Mouse (Mus musculus) limb, embryonic 13.5 days (tissue): ENCODE data around the gene Lama1. TPM values are rescaled to one million over a fixed set of nuclear protein-coding genes. Genes with fewer than 3 reads are reported as not detected.
"Not testable (repeated sequence)": the region's sequence is repeated elsewhere in the genome, so short reads cannot be mapped to it uniquely, and the experiment has no call there.

Experiments used
- ATAC-seq: fragments of 200-750 bp; cut with Nextera tagmentation; 2 replicates; pipeline ENCODE4 v1.8.0; 2017; ENCODE audit warnings: low read depth, moderate number of reproducible peaks, moderate TSS enrichment; ENCODE audit not compliant: low FRiP score
- H3K27ac ChIP-seq: fragments of 300-500 bp; sonication (generic); 2 replicates; pipeline ENCODE4 v1.5.1; 2015; ENCODE audit warnings: inconsistent platforms, mild to moderate bottlenecking, moderate library complexity
- H3K27me3 ChIP-seq: fragments of 300-500 bp; sonication (generic); 2 replicates; pipeline ENCODE4 v1.6.1; 2015; ENCODE audit warnings: mild to moderate bottlenecking, inconsistent platforms
- H3K36me3 ChIP-seq: fragments of 300-500 bp; sonication (generic); 2 replicates; pipeline ENCODE4 v1.6.1; 2015; ENCODE audit warnings: inconsistent platforms, mild to moderate bottlenecking, moderate library complexity
- H3K4me1 ChIP-seq: fragments of 300-500 bp; sonication (generic); 2 replicates; pipeline ENCODE4 v1.6.1; 2015; ENCODE audit warnings: inconsistent platforms
- H3K4me2 ChIP-seq: fragments of 300-500 bp; sonication (generic); replicated peaks from 2 replicates; pipeline ENCODE4 v1.6.1; 2015; ENCODE audit warnings: inconsistent platforms, mild to moderate bottlenecking, moderate library complexity
- H3K4me3 ChIP-seq: fragments of 300-500 bp; sonication (generic); 2 replicates; pipeline ENCODE4 v1.5.1; 2015; ENCODE audit warnings: moderate library complexity, mild to moderate bottlenecking, inconsistent platforms
- H3K9ac ChIP-seq: fragments of 300-500 bp; sonication (generic); 2 replicates; pipeline ENCODE4 v1.6.1; 2015; ENCODE audit warnings: mild to moderate bottlenecking, inconsistent platforms
- H3K9me3 ChIP-seq: fragments of 300-500 bp; sonication (generic); 2 replicates; pipeline ENCODE4 v1.6.1; 2016; ENCODE audit warnings: inconsistent platforms
- WGBS: fragments of 180-500 bp; shearing (Covaris S2); methylation state at CpG from one replicate; pipeline ENCODE4 v1.1.7; 2015; 5-methylcytosine and 5-hydroxymethylcytosine counted together
- polyA plus RNA-seq: library from polyadenylated mRNA; unstranded; fragments of >200 nt; fragmentation: Nextera tagmentation; extraction: Ambion mirVana; gene quantifications from 2 replicates; pipeline ENCODE4 v1.2.1, GENCODE M21; 2015

Lama1 gene
- polyA plus RNA-seq, 1 experiment from 2014 or later, result 2.8 TPM

DNA sequence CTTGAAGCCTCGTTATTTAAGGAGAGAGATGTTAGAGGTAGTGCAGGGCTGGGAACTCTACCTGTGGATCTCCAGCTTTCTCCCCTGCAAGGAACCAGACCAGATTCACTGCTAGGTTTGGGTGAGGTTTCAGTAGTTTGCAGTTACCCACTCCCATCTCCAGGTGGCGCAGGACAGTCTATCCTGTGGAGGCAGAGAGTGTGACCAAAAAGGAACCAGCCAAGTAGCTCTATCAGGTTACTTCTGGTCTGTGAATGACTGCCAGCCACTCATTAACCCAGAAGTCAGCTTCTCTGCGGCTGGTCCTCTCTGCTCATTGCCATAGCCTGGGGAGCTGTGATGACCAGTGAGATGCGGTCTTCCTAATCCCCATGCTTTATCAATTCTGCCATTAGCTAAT lies 82.8 kb downstream of the Lama1 start:
- Histone ChIP-seq H3K36me3 (no peaks in the 10 kb centered on the region), H3K27me3 (no peaks in the 10 kb centered on the region), H3K4me1 (no peaks in the 10 kb centered on the region), H3K4me2 (no peak overlapping the region), H3K4me3 (no peak overlapping the region), H3K27ac (no peak overlapping the region), H3K9ac (no peak overlapping the region), H3K9me3 (no peaks in the 10 kb centered on the region)
- WGBS, result 55% methylated on average over 4 of the region's 4 CpGs
- ATAC-seq, result peak; percentile 24; the same call in 1 of the 2 replicates

DNA sequence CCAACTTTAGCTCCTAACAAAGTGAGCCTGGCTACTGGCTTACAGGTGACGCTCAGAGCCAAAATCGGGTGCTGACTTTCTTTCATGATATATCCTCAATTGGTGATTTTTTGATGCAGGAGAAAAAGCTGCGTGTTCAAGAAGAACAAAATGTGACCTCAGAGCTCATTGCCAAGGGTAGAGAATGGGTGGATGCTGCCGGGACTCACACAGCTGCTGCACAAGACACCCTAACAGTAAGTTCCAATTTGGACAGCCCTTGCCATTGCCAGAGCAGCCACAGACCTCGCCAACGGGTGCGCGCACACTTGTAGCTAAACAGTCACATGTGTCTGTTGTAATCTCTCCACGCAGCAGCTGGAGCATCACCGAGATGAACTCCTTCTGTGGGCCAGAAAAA lies 94.0 kb downstream of the Lama1 start:
- 92% methylated on average over 10 of the region's 10 CpGs for WGBS
- ATAC-seq, result no peak
- H3K27ac ChIP-seq, result no peak overlapping the region
- no peaks in the 10 kb centered on the region for H3K9me3 ChIP-seq
- no peaks in the 10 kb centered on the region for H3K36me3 ChIP-seq
- H3K27me3 ChIP-seq, result no peaks in the 10 kb centered on the region
- no peaks in the 10 kb centered on the region for H3K4me1 ChIP-seq
- no peak overlapping the region for H3K4me2 ChIP-seq
- no peak overlapping the region for H3K4me3 ChIP-seq
- no peak overlapping the region for H3K9ac ChIP-seq

DNA sequence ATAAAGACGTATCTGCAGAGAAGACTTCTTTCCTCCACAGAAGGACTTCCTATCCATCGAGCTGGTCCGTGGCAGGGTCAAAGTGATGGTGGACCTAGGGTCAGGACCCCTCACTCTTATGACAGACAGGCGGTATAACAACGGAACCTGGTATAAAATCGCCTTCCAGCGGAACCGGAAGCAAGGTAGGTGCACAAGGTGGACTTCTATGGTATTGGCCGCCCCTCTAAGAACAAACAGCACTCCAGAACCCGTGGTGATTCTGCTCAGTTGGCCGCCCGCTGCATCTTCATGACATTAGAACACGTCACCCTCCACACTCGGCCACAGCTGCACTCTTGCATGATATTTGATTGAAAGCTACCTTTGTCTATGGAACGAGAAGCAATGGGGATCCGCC lies 112.1 kb downstream of the Lama1 start:
- ATAC-seq, result no peak
- Histone ChIP-seq H3K27me3 (no peaks in the 10 kb centered on the region), H3K4me1 (no peaks in the 10 kb centered on the region), H3K9ac (no peak overlapping the region), H3K4me2 (no peak overlapping the region), H3K36me3 (no peaks in the 10 kb centered on the region), H3K4me3 (no peak overlapping the region), H3K9me3 (no peaks in the 10 kb centered on the region), H3K27ac (no peak overlapping the region)
- WGBS, result 94% methylated on average over 16 of the region's 16 CpGs

DNA sequence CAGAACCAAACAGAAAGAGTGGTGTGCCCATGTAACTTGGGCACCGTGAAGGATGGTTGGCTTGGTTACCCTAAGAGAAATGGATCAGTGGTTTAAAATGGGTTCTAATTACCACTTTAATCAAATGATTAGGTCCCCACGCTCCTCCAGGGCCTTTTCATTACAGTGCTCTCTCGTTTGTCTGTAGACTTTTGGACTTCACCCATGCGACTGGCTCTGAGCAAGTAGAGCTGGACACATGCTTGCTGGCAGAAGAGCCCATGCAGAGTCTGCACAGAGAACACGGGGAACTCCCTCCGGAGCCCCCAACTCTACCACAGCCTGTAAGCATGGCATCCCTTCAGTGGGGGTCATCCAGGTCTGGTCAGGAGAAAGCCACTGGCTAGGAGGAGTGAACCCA lies 116.6 kb downstream of the Lama1 start:
- 90% methylated on average over 6 of the region's 6 CpGs for WGBS
- no peaks in the 10 kb centered on the region for H3K9me3 ChIP-seq
- no peak overlapping the region for H3K27ac ChIP-seq
- no peaks in the 10 kb centered on the region for H3K27me3 ChIP-seq
- no peak for ATAC-seq
- no peak overlapping the region for H3K4me3 ChIP-seq
- H3K4me2 ChIP-seq, result no peak overlapping the region
- H3K36me3 ChIP-seq, result peaks cover 4% of the 10 kb centered on the region; the same call in 1 of the 2 replicates
- no peaks in the 10 kb centered on the region for H3K4me1 ChIP-seq
- no peak overlapping the region for H3K9ac ChIP-seq

DNA sequence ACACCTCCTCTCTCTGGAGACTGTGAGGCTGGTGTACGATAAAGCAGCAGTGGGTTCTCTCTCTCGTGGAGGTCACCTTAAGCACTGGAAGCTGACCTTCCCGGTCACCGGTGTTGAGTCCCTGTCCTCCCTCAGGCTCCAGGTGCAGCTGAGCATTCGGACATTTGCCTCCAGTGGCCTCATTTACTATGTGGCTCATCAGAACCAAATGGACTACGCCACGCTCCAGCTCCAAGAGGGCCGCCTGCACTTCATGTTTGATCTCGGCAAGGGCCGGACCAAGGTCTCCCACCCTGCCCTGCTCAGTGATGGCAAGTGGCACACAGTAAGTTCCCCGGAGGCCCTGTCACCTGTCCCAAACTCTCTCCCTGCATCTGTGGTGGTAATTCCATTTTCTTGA lies 118.7 kb downstream of the Lama1 start:
- no peaks in the 10 kb centered on the region for H3K4me1 ChIP-seq
- no peaks in the 10 kb centered on the region for H3K9me3 ChIP-seq
- no peak for ATAC-seq
- no peak overlapping the region for H3K4me3 ChIP-seq
- H3K9ac ChIP-seq, result no peak overlapping the region
- WGBS, result 94% methylated on average over 11 of the region's 11 CpGs
- H3K36me3 ChIP-seq, result peaks cover 4% of the 10 kb centered on the region; the same call in 1 of the 2 replicates
- H3K27me3 ChIP-seq, result no peaks in the 10 kb centered on the region
- no peak overlapping the region for H3K4me2 ChIP-seq
- no peak overlapping the region for H3K27ac ChIP-seq

DNA sequence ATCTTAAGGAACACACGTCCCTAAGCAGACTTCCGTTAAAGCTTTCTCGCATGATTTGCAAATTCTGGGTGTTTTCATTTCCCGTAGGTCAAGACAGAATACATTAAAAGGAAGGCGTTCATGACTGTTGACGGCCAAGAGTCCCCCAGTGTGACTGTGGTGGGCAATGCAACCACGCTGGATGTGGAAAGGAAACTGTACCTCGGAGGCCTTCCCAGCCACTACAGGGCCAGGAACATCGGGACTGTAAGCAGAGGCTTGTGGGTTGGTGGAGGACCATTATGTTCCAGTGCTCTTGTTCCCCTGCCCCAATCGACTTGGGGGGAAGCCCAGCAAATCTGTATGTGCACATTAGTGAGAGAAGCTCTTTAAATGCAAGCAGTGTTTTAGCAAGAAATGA lies 119.9 kb downstream of the Lama1 start:
- WGBS, result 96% methylated on average over 10 of the region's 10 CpGs
- ATAC-seq, result no peak
- H3K36me3 ChIP-seq, result peaks cover 4% of the 10 kb centered on the region; the same call in 1 of the 2 replicates
- H3K4me3 ChIP-seq, result no peak overlapping the region
- no peak overlapping the region for H3K9ac ChIP-seq
- no peaks in the 10 kb centered on the region for H3K4me1 ChIP-seq
- no peak overlapping the region for H3K27ac ChIP-seq
- no peak overlapping the region for H3K4me2 ChIP-seq
- H3K27me3 ChIP-seq, result no peaks in the 10 kb centered on the region
- no peaks in the 10 kb centered on the region for H3K9me3 ChIP-seq

DNA sequence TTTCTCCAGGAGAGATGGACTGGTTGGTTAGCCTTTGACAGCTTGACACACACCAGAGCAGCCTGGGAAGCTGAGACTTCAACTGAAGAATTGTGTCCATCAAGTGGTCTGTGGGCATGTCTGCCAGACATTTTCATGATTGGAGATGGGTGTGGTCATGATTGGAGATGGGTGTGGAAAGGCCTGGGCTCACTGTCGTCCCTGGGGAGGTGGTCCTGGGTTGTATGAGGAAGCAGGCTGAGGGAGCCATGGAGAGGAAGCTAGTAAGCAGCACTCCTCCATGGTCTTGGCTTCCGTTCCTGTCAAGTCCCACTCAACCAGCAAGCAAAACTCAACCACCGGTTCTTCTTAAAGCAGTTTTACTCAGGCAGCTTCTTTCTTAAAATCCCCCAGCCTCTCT lies 130.4 kb downstream of the Lama1 start:
- no peaks in the 10 kb centered on the region for H3K36me3 ChIP-seq
- no peak overlapping the region for H3K4me3 ChIP-seq
- no peak overlapping the region for H3K27ac ChIP-seq
- H3K9me3 ChIP-seq, result peaks cover 12% of the 10 kb centered on the region
- ATAC-seq, result no peak
- no peaks in the 10 kb centered on the region for H3K27me3 ChIP-seq
- H3K4me1 ChIP-seq, result no peaks in the 10 kb centered on the region
- no peak overlapping the region for H3K9ac ChIP-seq
- H3K4me2 ChIP-seq, result no peak overlapping the region
- WGBS, result 89% methylated on average over 3 of the region's 3 CpGs

DNA sequence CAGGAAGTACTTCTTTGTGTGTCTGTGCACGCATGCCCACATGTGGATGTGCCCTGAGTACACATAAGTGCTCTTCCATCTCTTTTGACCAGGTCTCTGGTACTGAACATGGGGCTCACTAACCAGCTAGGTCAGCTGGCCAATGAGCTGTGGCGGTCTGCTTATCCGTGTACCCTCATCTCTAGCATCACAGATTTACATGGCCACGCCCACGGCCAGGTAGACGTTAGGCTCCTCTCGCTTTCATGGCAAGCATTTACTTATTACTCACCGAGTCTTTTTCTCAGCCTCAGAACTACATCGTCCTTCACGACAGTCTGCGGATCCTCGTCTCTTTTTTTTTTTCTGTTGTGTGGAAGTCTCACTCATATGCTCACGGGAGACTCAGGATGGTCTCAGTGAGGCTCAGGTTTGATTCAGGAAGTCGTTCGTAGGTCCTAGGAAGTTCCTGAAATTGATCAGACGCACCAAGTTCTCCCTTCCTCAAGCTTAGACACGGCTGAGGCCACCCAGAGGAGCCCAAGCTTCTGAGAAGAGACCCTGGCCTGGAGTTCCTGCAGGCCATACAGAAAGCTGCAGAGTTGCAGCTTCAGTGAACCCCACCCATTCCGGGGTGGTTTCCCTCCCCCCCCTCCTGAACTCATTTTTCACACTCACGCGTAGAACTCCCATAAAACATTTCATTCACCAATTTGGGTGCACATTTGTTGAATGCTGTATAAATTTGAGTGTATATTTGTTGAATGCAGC lies 139.3 kb downstream of the Lama1 start:
- Histone ChIP-seq H3K9me3 (peaks cover 20% of the 10 kb centered on the region), H3K9ac (no peak overlapping the region), H3K4me2 (no peak overlapping the region), H3K27me3 (no peaks in the 10 kb centered on the region), H3K4me3 (no peak overlapping the region), H3K36me3 (peaks cover 16% of the 10 kb centered on the region), H3K4me1 (no peaks in the 10 kb centered on the region), H3K27ac (no peak overlapping the region)
- no peak for ATAC-seq
- WGBS, result 96% methylated on average over 20 of the region's 20 CpGs

DNA sequence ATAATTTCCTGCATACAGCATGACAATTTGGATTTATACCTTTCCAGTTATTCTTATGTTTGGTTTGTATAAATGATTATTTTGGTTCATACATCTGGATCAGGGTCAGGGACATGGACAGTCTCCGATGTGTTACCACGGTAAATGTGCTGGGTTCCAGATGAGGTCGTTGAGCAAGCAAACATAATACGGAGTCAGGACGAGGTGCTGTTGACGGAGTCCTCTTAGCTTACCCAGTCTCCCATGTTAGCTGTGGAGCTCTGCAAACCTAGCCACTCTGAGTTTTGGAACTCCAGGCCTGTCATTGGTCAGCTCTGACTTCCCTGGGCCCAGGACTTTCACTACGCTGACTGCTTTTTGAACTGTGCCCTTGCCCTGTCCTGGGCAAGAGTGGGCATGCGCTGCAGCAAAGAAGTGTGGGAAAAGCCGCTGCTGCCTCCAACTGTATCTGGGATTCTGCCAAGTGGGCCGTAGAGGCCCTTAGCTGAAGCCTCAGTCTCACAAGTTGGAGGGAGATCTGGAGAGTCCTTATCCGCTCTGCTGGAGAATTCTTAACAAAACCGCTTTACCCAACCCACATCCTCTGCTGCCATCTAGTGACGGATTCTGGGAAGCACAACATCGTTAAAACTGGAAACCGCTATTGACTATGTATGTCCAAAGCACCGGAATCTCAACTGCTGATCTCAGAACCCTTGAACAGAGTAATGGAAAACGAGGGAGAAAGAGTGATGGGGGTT lies 140.5 kb downstream of the Lama1 start:
- H3K27me3 ChIP-seq, result no peaks in the 10 kb centered on the region
- 64% methylated on average over 17 of the region's 17 CpGs for WGBS
- ATAC-seq, result 0 out of 2 replicates have a peak, but pooled peaks have one; percentile 19
- H3K9ac ChIP-seq, result no peak overlapping the region
- no peaks in the 10 kb centered on the region for H3K4me1 ChIP-seq
- no peak overlapping the region for H3K27ac ChIP-seq
- no peak overlapping the region for H3K4me3 ChIP-seq
- peaks cover 21% of the 10 kb centered on the region for H3K36me3 ChIP-seq
- peaks cover 20% of the 10 kb centered on the region for H3K9me3 ChIP-seq
- no peak overlapping the region for H3K4me2 ChIP-seq

DNA sequence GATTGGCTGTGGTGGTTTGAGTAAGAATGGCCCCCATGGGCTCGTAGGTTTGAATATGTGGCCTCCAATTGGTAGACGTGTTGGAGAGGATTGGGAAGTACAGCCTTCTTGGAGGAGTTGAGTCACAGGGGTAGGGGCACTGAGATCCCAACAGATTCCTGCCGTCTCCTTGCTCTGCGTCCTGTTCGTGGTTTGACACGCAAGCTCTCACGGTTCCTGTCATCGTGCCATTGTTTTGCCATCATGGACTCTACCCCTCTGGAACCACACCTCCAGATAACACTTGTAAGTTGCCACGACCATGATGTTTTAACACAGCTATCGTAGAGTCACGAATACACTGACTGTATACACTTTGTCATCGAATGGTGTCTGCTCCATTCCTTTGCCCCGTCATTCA lies 141.9 kb downstream of the Lama1 start:
- H3K36me3 ChIP-seq, result peaks cover 34% of the 10 kb centered on the region
- WGBS, result 90% methylated on average over 13 of the region's 13 CpGs
- no peak overlapping the region for H3K27ac ChIP-seq
- no peaks in the 10 kb centered on the region for H3K27me3 ChIP-seq
- no peaks in the 10 kb centered on the region for H3K4me1 ChIP-seq
- ATAC-seq, result no peak
- peaks cover 20% of the 10 kb centered on the region for H3K9me3 ChIP-seq
- no peak overlapping the region for H3K4me3 ChIP-seq
- H3K4me2 ChIP-seq, result no peak overlapping the region
- no peak overlapping the region for H3K9ac ChIP-seq

DNA sequence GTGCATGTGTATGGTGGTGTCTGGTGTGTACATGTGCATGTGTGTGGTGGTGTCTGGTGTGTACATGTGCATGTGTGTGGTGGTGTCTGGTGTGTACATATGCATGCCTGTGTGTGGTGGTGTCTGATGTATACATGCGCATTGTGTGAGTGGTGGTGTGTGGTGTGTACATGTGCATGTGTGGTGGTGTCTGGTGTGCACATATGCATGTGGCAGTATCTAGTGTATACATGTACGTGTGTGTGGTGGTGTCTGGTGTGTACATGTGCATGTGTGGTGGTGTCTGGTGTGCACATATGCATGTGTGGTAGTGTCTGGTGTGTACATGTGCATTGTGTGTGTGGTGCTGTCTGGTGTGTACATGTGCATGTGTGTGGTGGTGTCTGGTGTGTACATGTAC lies 144.4 kb downstream of the Lama1 start:
- not testable (repeated sequence) for H3K4me2 ChIP-seq, ATAC-seq, H3K4me3 ChIP-seq, H3K27ac ChIP-seq, H3K4me1 ChIP-seq, H3K9me3 ChIP-seq, H3K9ac ChIP-seq, H3K27me3 ChIP-seq
- peaks cover 41% of the 10 kb centered on the region for H3K36me3 ChIP-seq
- WGBS, result 95% methylated on average over 2 of the region's 2 CpGs

DNA sequence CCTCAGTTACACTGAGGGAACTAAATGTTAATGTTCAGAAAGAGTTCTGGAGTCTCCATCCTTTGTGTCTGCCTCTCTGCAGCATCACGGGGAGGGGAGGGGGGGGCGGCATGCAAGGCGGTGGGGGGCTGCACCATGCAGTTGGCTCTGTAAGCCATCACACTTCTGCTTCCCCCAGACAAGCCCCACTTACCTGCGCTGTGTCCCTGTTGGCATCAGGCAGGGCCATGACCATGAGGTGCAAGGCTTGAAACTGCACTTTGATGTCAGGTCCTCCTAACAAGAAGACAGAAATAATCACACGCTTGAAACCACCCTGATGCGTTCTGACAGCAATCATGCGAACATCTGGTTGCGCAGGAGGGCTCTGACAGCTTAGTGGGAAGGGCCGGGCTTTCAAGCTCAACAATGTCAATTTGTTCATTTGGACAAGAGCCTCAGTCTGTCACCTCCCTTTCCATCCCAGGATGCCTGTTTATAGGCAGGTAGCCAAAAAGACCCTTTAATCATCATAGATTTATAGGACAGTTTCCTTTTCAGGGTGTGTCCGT lies 164.1 kb downstream of the Lama1 start:
- H3K4me3 ChIP-seq, result no peak overlapping the region
- no peak for ATAC-seq
- H3K9ac ChIP-seq, result no peak overlapping the region
- WGBS, result 90% methylated on average over 10 of the region's 10 CpGs
- H3K9me3 ChIP-seq, result no peaks in the 10 kb centered on the region
- H3K4me2 ChIP-seq, result no peak overlapping the region
- peaks cover 68% of the 10 kb centered on the region for H3K36me3 ChIP-seq
- no peaks in the 10 kb centered on the region for H3K27me3 ChIP-seq
- peaks cover 24% of the 10 kb centered on the region for H3K4me1 ChIP-seq
- H3K27ac ChIP-seq, result no peak overlapping the region
